Mouse (Mus musculus) embryo, embryonic 9.5 days (tissue): ENCODE results near the gene Pramel3.
"Not testable (repeated sequence)": the region's sequence is repeated elsewhere in the genome, so short reads cannot be mapped to it uniquely, and the experiment has no call there.

Experiments used
- DNase-seq: peaks from one replicate; pipeline ENCODE4 v3.0.0-alpha.2; 2017; ENCODE audit errors: extremely low spot score

The Pramel3 gene

GRCm38 (mm10) chrX:135302007-135302406, at the start of gene Pramel3:
Gene Pramel3, plus strand, starts transcription at chrX:135302307.
- not testable (repeated sequence) for DNase-seq

GRCm38 (mm10) chrX:135360685-135361084, 58.6 kb downstream of the Pramel3 start:
- not testable (repeated sequence) for DNase-seq

- DNase-seq: not testable (repeated sequence)
Observed at GRCm38 (mm10) chrX:135361943-135362342, 59.8 kb downstream of the Pramel3 start.
